Mouse (Mus musculus) megakaryocyte, embryonic 14.5 days (primary cell): ENCODE measurements around the gene Arhgdia. TPM values are rescaled to one million over a fixed set of nuclear protein-coding genes. Genes with fewer than 3 reads are reported as not detected.
A peak's percentile ranks its signal among the peaks of the same experiment; 100 is the strongest.

Source experiments
- H3K27me3 ChIP-seq: replicated peaks from 2 replicates; pipeline ENCODE3; 2012; ENCODE audit warnings: inconsistent platforms
- H3K36me3 ChIP-seq: replicated peaks from 2 replicates; pipeline ENCODE3; 2012; ENCODE audit warnings: low read length, inconsistent platforms, mixed read lengths
- H3K4me1 ChIP-seq: 2 replicates; pipeline ENCODE4 v1.6.1; 2012; ENCODE audit warnings: inconsistent platforms
- H3K4me3 ChIP-seq: replicated peaks from 2 replicates; pipeline ENCODE3; 2012; ENCODE audit warnings: moderate library complexity, mild to moderate bottlenecking, inconsistent platforms
- H3K9me3 ChIP-seq: 2 replicates; pipeline ENCODE4 v1.6.1; 2012; ENCODE audit warnings: inconsistent platforms
- FLI1 ChIP-seq: IDR thresholded peaks from 2 replicates; pipeline ENCODE4 v1.6.1; 2012; ENCODE audit warnings: low read length, inconsistent platforms, mixed read lengths
- GATA1 ChIP-seq: IDR thresholded peaks from 3 replicates; pipeline ENCODE4 v1.6.1; 2012; ENCODE audit warnings: mixed read lengths, low read length, inconsistent platforms, borderline replicate concordance
- polyA plus RNA-seq: library from polyadenylated mRNA; stranded (reverse); fragments of >175 nt; gene quantifications from 2 replicates; pipeline ENCODE4 v1.2.3, GENCODE M21; 2012; ENCODE audit warnings: low replicate concordance; ENCODE audit not compliant: insufficient read depth

The Arhgdia gene
- polyA plus RNA-seq, 1 experiment: 1,582 TPM

DNA sequence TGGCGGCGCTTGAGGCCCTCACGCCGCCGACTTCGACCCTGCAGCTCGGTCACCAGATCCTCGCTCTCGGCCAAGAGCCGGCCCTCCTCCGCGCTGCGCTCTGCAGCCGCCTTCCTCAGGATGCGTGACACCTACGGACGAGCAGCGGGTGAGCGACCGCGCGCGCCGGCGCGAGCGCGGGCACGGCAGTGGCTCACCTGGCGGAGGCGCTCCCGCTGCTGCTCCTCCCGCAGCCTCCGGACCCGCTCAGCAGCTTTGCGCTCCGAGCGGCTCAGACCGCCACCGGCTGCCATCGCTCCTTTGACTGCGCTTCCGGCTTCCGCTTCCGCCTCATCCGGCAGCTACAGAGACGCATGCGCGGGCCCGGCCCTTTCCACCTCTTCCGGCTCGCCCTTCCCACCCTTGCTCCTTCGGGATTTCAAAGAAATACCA lies 43.3 kb upstream of the Arhgdia start:
- TF ChIP-seq FLI1: no peak; the same call in 1 of the 2 replicates
- TF ChIP-seq GATA1: no peak

DNA sequence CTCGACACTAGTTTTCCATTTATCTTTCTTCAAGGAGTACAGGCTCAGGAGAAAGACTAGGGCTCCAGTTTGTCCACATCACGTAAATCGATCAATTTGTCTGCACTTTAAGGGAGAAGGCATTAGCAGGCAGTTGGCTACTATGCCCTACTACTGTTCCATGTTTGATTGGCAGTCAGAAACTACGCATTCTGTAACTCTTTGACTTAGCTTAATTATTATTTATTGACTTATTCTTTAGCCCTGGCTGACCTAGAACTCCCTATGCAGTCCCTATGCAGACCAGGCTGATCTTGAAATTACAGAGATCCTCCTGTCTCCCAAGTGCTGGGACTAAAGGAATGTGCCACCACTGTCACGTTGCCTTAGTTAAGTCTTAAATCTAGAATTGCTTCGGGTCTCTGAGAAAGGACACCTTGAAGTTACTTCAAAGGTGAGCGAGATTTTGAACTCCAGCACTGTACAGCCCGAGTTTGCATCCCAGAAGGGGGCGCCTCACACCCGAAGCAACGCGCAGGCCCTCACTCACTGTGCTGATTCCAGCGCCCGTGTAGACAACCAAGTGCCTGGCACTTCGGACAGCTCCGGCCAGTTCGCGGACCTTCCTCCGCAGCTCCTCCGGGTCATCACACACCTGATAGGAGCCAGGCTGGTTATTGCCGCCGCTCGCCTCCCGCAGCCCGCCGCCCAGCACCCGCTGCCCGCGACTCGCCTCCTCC lies 42.7 kb upstream of the Arhgdia start:
- Histone ChIP-seq H3K4me1 (peaks cover 87% of the 10 kb centered on the region), H3K36me3 (peaks cover 82% of the 10 kb centered on the region), H3K27me3 (no peaks in the 10 kb centered on the region), H3K4me3 (peak overlapping the region; percentile 93), H3K9me3 (no peaks in the 10 kb centered on the region)
- TF ChIP-seq GATA1: no peak
- TF ChIP-seq FLI1: no peak

More for the DNA sequence above, 43.3 kb upstream of the Arhgdia start:
- H3K4me1 ChIP-seq: peaks cover 91% of the 10 kb centered on the region
- H3K4me3 ChIP-seq: peak overlapping the region; percentile 93
- no peaks in the 10 kb centered on the region for H3K9me3 ChIP-seq
- peaks cover 82% of the 10 kb centered on the region for H3K36me3 ChIP-seq
- no peaks in the 10 kb centered on the region for H3K27me3 ChIP-seq

DNA sequence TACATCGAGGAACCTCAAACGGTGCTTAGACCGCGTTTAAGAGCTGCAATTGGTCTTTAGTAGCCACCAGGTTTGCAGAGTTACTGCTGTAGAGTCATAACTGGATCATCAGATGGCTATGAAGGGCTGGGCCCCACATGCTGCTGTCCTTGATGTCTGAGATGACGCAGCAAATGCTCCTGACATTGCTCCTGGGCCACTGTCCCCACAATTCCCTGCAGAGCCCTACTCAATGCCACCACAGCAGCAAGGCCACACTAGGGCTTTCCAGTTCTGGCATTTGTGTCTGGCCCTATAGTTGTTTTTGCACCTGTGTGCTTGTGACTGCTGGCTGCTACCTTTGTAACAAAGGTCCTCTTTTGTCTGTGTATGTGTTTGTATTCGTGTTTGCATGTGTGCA lies 41.4 kb upstream of the Arhgdia start:
- Histone ChIP-seq H3K36me3 (peaks cover 88% of the 10 kb centered on the region), H3K4me1 (peaks cover 89% of the 10 kb centered on the region)

DNA sequence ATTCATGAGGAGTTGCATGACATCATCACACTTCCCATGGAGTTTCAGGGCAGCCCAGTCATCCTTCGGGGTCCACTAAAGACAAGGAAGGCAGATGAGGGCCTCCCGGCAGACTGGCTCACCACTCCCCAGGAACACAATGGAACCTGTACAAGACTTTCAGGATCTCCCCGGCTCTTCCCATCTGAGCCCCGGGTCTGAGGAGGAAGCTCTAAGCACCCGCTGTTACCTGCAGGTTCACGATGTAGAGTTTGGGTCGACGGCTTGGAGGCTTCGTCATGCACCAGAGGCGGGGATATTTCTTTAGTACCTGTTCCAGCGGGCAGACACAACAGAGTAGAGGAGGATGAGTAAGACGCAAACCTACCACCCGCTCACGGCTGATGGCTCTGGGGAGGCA lies 38.8 kb upstream of the Arhgdia start:
- peaks cover 84% of the 10 kb centered on the region for H3K4me1 ChIP-seq
- H3K36me3 ChIP-seq: peaks cover 78% of the 10 kb centered on the region
- H3K4me3 ChIP-seq: peak overlapping the region; percentile 29
- no peak for TF ChIP-seq GATA1
- H3K9me3 ChIP-seq: no peaks in the 10 kb centered on the region
- no peaks in the 10 kb centered on the region for H3K27me3 ChIP-seq

More for the DNA sequence above, 41.4 kb upstream of the Arhgdia start:
- TF ChIP-seq FLI1 (no peak), GATA1 (no peak)
- H3K4me3 ChIP-seq: peak overlapping the region; percentile 6
- H3K9me3 ChIP-seq: no peaks in the 10 kb centered on the region
- no peaks in the 10 kb centered on the region for H3K27me3 ChIP-seq

DNA sequence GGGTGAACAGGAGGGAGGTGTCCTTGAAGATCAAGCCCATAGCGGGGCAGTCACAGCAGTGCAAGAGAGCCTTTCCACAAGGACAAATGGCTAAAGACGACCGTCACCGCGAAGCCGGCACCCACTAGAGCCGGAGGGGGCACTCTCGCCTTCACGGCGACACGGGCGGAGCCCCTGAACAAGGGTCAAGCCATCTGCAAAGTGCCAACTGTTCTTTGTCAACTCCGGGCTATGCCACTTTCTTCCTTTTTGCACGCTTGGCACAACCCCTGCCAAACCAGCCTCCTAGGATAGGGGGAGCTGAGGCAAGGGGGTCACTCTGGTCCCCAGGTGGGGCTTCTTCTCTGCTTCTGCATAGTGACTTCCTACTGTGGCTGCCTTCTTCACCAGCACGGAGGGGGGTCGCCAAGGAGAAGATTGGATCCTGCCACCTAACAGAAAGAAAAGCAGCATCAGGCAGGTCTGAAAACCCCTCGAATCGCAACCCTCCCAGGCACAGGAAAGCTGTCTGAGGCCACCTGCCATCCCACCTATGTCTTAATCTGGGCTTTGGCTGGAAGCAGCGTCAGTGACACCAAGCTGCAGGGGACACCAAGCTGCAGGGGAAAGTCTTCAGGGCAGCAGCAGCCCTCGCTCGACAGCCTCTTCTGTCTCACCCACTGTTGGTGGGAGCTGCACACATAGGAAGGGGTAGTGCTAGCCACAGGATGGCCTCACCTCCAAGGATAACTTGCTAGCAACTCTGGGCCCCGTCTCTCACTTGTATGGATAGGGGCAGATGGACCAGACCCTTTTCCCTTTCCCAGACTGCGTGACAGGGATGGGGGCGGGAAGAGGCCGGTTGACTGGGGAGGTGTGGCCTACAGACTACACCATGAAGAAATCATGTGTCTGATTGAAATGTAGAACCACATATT lies 37.5 kb upstream of the Arhgdia start:
- peak overlapping the region; percentile 53 for H3K4me3 ChIP-seq
- peaks cover 85% of the 10 kb centered on the region for H3K4me1 ChIP-seq
- H3K36me3 ChIP-seq: peaks cover 86% of the 10 kb centered on the region
- no peaks in the 10 kb centered on the region for H3K9me3 ChIP-seq
- TF ChIP-seq FLI1: no peak
- no peak for TF ChIP-seq GATA1
- no peaks in the 10 kb centered on the region for H3K27me3 ChIP-seq

DNA sequence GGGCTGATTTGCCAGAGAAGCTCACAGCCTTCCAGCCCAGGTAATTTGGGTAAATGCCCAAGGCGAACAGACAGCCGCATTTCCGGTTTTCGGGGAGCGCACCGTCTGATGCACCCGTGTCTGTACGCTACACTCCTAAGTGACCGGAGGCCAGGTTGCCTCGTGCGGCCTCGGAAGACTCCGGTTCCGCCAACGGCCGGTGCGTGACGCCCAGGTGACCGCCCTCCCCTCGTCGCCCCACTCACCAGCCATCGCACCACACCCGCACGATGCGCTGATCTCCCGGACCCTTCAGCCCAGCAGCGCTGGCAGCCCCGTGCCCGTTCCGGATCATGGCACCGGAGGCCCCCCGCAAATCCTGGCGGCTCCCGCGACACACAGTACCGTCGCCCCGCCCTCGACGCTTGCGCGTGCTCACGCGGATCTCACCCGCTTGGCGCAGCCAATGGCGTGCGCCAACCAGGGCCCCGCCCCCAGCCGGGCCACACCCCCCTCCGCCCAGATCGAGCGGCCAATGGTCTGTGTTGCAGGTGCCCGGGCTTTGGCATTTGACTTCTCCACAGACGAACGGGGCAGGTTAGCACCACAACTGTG lies 36.2 kb upstream of the Arhgdia start, which contains the start of gene Pcyt2:
TSS of gene Pcyt2 (minus strand) at position 418 of the 594 bp plus-strand sequence.
- Histone ChIP-seq H3K27me3 (no peaks in the 10 kb centered on the region), H3K4me3 (peak within 1 kb of the TSS; percentile 97), H3K36me3 (peaks cover 86% of the 10 kb centered on the region), H3K4me1 (peaks cover 85% of the 10 kb centered on the region), H3K9me3 (no peaks in the 10 kb centered on the region)
- no peak for TF ChIP-seq FLI1
- no peak for TF ChIP-seq GATA1

DNA sequence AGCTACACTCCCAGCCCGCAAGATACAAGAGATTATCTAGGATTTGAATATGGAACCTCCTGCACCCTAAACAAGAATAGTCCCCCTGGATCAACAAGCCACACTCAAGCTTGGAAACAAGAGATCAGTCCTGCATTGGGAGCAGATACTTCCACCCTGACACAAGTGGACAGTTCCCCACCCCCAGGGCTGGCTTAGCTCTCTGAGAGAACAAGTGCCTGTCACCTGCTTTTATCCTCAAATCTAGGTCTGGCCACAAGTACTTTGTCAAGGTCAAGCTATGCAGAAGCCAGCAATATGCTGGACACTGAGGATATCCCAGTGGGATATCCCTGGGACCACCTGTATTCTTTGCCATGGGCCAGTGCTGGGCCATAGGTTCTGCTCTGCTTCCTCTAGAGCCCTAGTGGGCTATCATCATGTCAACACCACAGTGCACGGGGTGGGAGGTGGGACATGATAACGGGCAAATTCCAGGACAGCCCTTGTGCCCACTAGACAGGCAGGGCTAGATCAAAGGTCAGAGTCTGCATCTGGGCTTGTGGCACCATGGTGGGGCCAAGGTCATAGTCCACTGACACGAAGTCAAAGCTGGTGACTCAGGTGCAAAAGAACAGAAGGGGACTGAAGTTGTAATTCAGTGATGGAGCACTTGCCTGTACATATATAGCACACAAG lies 35.3 kb upstream of the Arhgdia start:
- Histone ChIP-seq H3K36me3 (peaks cover 86% of the 10 kb centered on the region), H3K27me3 (no peaks in the 10 kb centered on the region), H3K4me1 (peaks cover 85% of the 10 kb centered on the region), H3K9me3 (no peaks in the 10 kb centered on the region), H3K4me3 (peak overlapping the region; percentile 97)
- TF ChIP-seq FLI1: no peak
- TF ChIP-seq GATA1: no peak

DNA sequence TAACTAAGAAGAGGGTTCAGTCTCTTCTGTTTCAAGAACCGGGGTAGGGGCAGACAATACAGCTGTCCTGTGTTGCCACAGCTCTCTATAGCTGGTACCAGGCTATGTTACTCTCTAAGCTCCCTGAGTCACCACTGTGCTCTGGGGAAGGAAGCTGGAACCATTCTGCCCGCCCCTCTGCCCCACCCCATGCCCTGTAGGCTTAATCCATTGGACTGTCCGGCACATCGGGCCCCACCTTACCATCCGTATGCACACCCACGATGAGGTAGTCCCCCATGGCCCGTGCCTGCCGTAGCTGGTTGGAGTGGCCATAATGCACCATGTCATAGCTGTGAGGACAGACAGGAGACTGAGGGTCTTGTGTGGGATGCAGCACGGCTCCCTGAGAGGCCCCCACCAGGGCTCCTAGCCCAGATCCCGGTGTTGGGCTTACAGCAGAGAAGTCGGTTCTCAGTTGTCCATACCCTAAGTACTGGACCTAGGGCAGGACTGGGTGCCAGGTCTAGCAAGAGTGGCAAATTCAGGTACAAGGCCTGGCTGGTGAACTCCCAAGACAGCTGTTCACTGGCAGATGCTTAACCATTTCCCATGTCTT lies 34.3 kb upstream of the Arhgdia start:
- Histone ChIP-seq H3K9me3 (no peaks in the 10 kb centered on the region), H3K4me1 (peaks cover 87% of the 10 kb centered on the region), H3K27me3 (no peaks in the 10 kb centered on the region), H3K4me3 (peak overlapping the region; percentile 88), H3K36me3 (peaks cover 86% of the 10 kb centered on the region)
- TF ChIP-seq GATA1 (no peak), FLI1 (no peak)

- H3K4me1 ChIP-seq: peaks cover 86% of the 10 kb centered on the region
- no peak for TF ChIP-seq FLI1
- no peak for TF ChIP-seq GATA1
- H3K4me3 ChIP-seq: peak overlapping the region; percentile 88
- peaks cover 86% of the 10 kb centered on the region for H3K36me3 ChIP-seq
- H3K27me3 ChIP-seq: no peaks in the 10 kb centered on the region
- H3K9me3 ChIP-seq: no peaks in the 10 kb centered on the region
Observed at GRCm38 (mm10) chr11:120615167-120615566, 33.7 kb upstream of the Arhgdia start.
